Mouse (Mus musculus): ENCODE data around the gene Mrpl43. TPM values are rescaled to one million over a fixed set of nuclear protein-coding genes. Genes with fewer than 3 reads are reported as not detected.

Mrpl43 gene
- polyA plus RNA-seq, 1 experiment = 68.3 TPM

DNA sequence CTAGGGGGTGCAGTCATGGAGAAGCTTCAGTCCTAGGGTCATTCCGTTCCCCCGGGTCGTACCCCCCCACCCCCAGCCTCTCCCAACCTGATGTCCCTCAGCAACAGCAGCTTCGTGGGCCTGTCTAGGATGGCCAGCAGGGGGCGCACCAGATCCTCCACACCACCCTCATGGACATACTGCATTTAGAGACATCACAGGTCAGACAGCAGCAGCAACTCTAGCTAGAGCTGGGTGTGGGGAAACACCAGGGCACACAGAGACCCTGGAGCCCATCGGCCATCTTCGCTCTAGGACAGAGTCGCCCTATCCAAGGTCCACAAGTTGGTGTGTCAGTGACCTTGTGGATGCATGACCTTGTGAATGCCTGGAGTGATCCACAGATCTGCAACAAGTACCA is 23.9 kb upstream of the Mrpl43 start:
- peak overlapping the region; percentile 58; the same call in 1 of the 2 replicates for H3K27ac ChIP-seq (ENCODE audit: insufficient read depth, low read length)
- no peak overlapping the region for H3K4me3 ChIP-seq (ENCODE audit: insufficient read depth, low read length)
- TF ChIP-seq POLR2A (IDR thresholded peaks at IDR 0.05; ENCODE audit: extremely low read depth, insufficient read depth, low read length) (no peak), CTCF (IDR thresholded peaks at IDR 0.05; ENCODE audit: extremely low read depth, insufficient read depth, low read length) (peak; percentile 53)
- 0 out of 2 replicates have a peak, but pooled peaks cover 2% of the 10 kb centered on the region for H3K4me1 ChIP-seq (ENCODE audit: control insufficient read depth, insufficient read depth, low read length)

- Histone ChIP-seq H3K4me1 (ENCODE audit: control insufficient read depth, insufficient read depth, low read length) (0 out of 2 replicates have a peak, but pooled peaks cover 2% of the 10 kb centered on the region), H3K4me3 (ENCODE audit: insufficient read depth, low read length) (no peak overlapping the region), H3K27ac (ENCODE audit: insufficient read depth, low read length) (no peak overlapping the region)
- TF ChIP-seq POLR2A (IDR thresholded peaks at IDR 0.05; ENCODE audit: extremely low read depth, insufficient read depth, low read length) (no peak), CTCF (IDR thresholded peaks at IDR 0.05; ENCODE audit: extremely low read depth, insufficient read depth, low read length) (no peak)
These were observed 23.3 kb upstream of the Mrpl43 start for GRCm38 (mm10) chr19:45029571-45029970.

DNA sequence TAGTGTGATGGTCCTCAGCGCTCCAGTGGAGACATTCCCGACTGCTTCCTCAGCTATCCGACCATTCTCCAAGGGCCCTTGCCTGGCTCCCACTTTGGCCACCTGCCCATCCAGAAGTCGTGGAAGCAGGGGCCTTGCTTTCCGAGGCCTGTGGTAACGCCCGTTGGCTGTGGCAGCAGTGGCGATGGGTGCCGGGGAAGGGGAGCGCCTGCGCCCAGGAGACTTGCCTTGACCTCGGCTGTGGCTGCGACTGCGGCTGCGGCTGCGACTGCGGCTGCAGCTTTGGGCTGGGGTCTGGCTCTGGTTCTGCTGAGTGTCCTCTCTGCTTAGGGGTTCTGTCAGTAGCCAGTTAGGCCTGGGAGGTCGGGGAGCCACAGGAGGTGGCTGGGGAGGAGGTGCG is 22.5 kb upstream of the Mrpl43 start:
- peak overlapping the region; percentile 74 for H3K27ac ChIP-seq (ENCODE audit: insufficient read depth, low read length)
- H3K4me1 ChIP-seq (ENCODE audit: control insufficient read depth, insufficient read depth, low read length) = 0 out of 2 replicates have a peak, but pooled peaks cover 2% of the 10 kb centered on the region
- TF ChIP-seq POLR2A (IDR thresholded peaks at IDR 0.05; ENCODE audit: extremely low read depth, insufficient read depth, low read length) (no peak), CTCF (IDR thresholded peaks at IDR 0.05; ENCODE audit: extremely low read depth, insufficient read depth, low read length) (no peak)
- no peak overlapping the region for H3K4me3 ChIP-seq (ENCODE audit: insufficient read depth, low read length)

DNA sequence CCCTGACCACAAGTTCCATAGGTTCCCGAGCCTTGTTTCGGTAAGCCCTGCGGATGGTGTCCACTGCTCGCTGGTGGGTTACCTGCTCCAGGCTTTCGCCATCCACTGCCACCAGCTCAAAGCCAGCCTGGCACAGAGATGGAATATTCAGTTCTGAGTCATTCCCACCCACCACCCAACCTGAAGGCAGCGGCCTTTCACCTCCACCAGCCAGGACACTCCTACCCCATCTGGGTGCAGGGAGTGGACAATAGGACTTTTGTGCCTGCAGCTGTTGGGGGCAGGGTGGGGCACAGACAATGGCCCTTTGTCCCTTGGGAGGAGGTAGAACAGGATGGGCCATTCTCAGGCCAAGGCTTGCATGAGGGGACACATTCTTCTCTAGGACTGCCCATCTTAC is 21.6 kb upstream of the Mrpl43 start:
- peak overlapping the region; percentile 92 for H3K27ac ChIP-seq (ENCODE audit: insufficient read depth, low read length)
- H3K4me1 ChIP-seq (ENCODE audit: control insufficient read depth, insufficient read depth, low read length) = 0 out of 2 replicates have a peak, but pooled peaks cover 2% of the 10 kb centered on the region
- H3K4me3 ChIP-seq (ENCODE audit: insufficient read depth, low read length) = no peak overlapping the region
- TF ChIP-seq POLR2A (IDR thresholded peaks at IDR 0.05; ENCODE audit: extremely low read depth, insufficient read depth, low read length) = no peak
- no peak for TF ChIP-seq CTCF (IDR thresholded peaks at IDR 0.05; ENCODE audit: extremely low read depth, insufficient read depth, low read length)

- no peak overlapping the region for H3K4me3 ChIP-seq (ENCODE audit: insufficient read depth, low read length)
- TF ChIP-seq CTCF (IDR thresholded peaks at IDR 0.05; ENCODE audit: extremely low read depth, insufficient read depth, low read length) (no peak), POLR2A (IDR thresholded peaks at IDR 0.05; ENCODE audit: extremely low read depth, insufficient read depth, low read length) (no peak)
- H3K4me1 ChIP-seq (ENCODE audit: control insufficient read depth, insufficient read depth, low read length) = 0 out of 2 replicates have a peak, but pooled peaks cover 2% of the 10 kb centered on the region
- peak overlapping the region; percentile 92 for H3K27ac ChIP-seq (ENCODE audit: insufficient read depth, low read length)
These were observed 20.9 kb upstream of the Mrpl43 start for GRCm38 (mm10) chr19:45026958-45027670.

DNA sequence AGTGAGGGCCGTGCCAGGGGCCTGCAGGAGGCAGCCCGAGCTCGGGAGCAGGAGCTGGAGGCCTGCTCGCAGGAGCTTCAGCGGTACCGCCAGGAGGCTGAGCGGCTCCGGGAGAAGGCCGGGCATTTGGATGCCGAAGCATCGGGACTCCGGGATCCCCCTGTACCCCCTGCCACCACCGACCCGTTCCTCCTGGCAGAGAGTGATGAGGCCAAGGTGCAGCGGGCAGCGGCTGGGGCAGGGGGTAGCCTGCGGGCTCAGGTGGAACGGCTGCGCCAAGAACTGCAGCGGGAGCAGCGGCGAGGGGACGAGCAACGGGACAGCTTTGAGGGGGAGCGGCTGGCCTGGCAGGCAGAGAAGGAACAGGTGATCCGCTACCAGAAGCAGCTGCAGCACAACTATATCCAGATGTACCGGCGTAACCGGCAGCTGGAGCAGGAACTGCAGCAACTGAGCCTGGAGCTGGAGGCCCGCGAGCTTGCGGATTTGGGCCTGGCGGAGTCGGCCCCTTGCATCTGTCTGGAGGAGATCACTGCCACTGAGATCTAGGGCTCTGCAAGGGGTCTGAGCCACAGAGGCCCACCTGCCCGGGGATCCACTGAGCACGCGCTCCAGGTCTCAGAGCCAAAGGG is 19.8 kb upstream of the Mrpl43 start:
- Histone ChIP-seq H3K4me1 (ENCODE audit: control insufficient read depth, insufficient read depth, low read length) (0 out of 2 replicates have a peak, but pooled peaks cover 2% of the 10 kb centered on the region), H3K27ac (ENCODE audit: insufficient read depth, low read length) (peak overlapping the region; percentile 39; the same call in 1 of the 2 replicates), H3K4me3 (ENCODE audit: insufficient read depth, low read length) (no peak overlapping the region)

DNA sequence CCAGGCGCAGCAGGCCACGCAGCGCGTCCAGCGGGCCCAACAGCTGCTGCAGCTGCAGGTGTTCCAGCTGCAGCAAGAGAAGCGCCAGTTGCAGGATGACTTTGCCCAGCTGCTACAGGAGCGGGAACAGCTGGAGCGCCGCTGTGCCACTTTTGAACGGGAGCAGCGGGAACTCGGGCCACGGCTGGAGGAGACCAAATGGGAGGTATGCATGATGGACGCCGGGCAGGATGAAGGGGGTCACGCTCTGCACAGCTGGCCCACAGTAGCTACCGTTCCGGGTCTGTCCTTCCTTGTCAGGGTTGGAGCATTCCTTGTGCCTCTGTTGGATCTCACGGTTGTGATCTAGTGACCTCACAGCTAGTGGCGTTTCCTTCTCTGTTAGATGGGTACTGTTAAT is 18.5 kb upstream of the Mrpl43 start:
- Histone ChIP-seq H3K27ac (ENCODE audit: insufficient read depth, low read length) (no peak overlapping the region), H3K4me1 (ENCODE audit: control insufficient read depth, insufficient read depth, low read length) (no peaks in the 10 kb centered on the region), H3K4me3 (ENCODE audit: insufficient read depth, low read length) (no peak overlapping the region)
- no peak for TF ChIP-seq POLR2A (IDR thresholded peaks at IDR 0.05; ENCODE audit: extremely low read depth, insufficient read depth, low read length)
- TF ChIP-seq CTCF (IDR thresholded peaks at IDR 0.05; ENCODE audit: extremely low read depth, insufficient read depth, low read length) = no peak

More for the DNA sequence above, 19.8 kb upstream of the Mrpl43 start:
- TF ChIP-seq CTCF (IDR thresholded peaks at IDR 0.05; ENCODE audit: extremely low read depth, insufficient read depth, low read length) = no peak
- no peak for TF ChIP-seq POLR2A (IDR thresholded peaks at IDR 0.05; ENCODE audit: extremely low read depth, insufficient read depth, low read length)

- Histone ChIP-seq H3K27ac (ENCODE audit: insufficient read depth, low read length) (no peak overlapping the region), H3K4me3 (ENCODE audit: insufficient read depth, low read length) (no peak overlapping the region), H3K4me1 (ENCODE audit: control insufficient read depth, insufficient read depth, low read length) (no peaks in the 10 kb centered on the region)
- no peak for TF ChIP-seq POLR2A (IDR thresholded peaks at IDR 0.05; ENCODE audit: extremely low read depth, insufficient read depth, low read length)
- no peak for TF ChIP-seq CTCF (IDR thresholded peaks at IDR 0.05; ENCODE audit: extremely low read depth, insufficient read depth, low read length)
These were observed 17.8 kb upstream of the Mrpl43 start for GRCm38 (mm10) chr19:45023993-45024392.

GRCm38 (mm10) chr19:45021362-45021761 is 15.1 kb upstream of the Mrpl43 start:
- H3K4me3 ChIP-seq (ENCODE audit: insufficient read depth, low read length) = no peak overlapping the region
- no peak for TF ChIP-seq CTCF (IDR thresholded peaks at IDR 0.05; ENCODE audit: extremely low read depth, insufficient read depth, low read length)
- TF ChIP-seq POLR2A (IDR thresholded peaks at IDR 0.05; ENCODE audit: extremely low read depth, insufficient read depth, low read length) = no peak

More at GRCm38 (mm10) chr19:45021362-45021761, 15.1 kb upstream of the Mrpl43 start:
- H3K27ac ChIP-seq (ENCODE audit: insufficient read depth, low read length) = no peak overlapping the region
- no peaks in the 10 kb centered on the region; the same call in 1 of the 2 replicates for H3K4me1 ChIP-seq (ENCODE audit: control insufficient read depth, insufficient read depth, low read length)
